Mouse (Mus musculus): Measurements from ENCODE around the gene Ric3. TPM values are rescaled to one million over a fixed set of nuclear protein-coding genes. Genes with fewer than 3 reads are reported as not detected.

Gene Ric3
- total and polyA plus RNA-seq, 3 experiments = 0.57 to 1.9 (median 1.1) TPM

DNA sequence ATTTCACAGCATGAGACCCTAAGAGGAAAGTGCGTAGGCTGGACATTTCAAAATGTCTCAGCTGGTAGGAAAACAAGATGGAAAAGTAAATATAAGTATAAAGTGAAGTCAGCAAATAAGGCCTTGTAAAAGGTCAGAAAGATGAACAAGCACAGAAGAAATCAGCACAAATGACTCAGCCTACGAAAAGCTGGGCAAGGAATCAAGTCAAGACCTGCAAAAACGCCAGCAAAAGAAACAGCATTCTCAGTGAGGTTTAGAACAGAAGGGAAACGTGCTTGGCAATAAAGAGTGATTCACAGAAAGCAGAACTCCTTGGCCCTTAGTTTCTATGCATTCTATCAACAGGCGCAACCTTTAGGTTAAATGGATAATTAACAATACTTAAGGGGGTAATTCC, 10.8 kb downstream of the Ric3 start:
- H3K9ac ChIP-seq (ENCODE audit: low read depth, low read length) = no peak overlapping the region
- no peak for TF ChIP-seq POLR2A (IDR thresholded peaks at IDR 0.05; ENCODE audit: insufficient read depth, low read depth, low read length)
- TF ChIP-seq CTCF (IDR thresholded peaks at IDR 0.05) = no peak
- whole genome bisulfite sequencing = 61% methylated on average over 5 of the region's 5 CpGs
- H3K4me3 ChIP-seq = no peak overlapping the region
- intact Hi-C loops (cut with DNase I) = no loop called here
- no peaks in the 10 kb centered on the region for H3K36me3 ChIP-seq (ENCODE audit: control insufficient read depth, insufficient read depth, low read length)
- no peak overlapping the region for H3K27ac ChIP-seq
- no peak for DNase-seq
- no peaks in the 10 kb centered on the region for H3K27me3 ChIP-seq (ENCODE audit: control insufficient read depth, insufficient read depth, low read length)
- no peaks in the 10 kb centered on the region for H3K79me2 ChIP-seq (replicated peaks; ENCODE audit: control insufficient read depth, insufficient read depth, low read length)
- no peaks in the 10 kb centered on the region for H3K4me1 ChIP-seq (ENCODE audit: control insufficient read depth, insufficient read depth, low read length)

DNA sequence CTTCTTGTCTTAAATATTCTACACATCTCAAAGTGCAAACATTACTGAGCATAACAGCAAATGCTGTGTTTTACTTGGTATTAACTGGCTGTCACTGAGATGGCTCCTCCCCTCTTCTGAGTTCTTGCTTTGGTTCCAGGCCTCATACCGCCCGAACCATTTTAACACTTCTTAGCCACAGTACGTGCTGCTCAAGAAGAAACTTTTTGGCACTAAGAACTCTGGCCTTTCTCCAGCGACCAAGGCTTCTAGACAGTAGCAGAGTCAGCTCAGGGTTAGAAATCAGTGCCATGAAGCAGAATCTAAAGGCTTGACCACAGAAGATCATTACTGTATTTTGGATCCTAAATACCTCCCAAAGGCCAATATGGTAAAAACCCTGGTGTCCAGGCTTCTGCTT, 13.5 kb downstream of the Ric3 start:
- Histone ChIP-seq H3K4me3 (no peak overlapping the region), H3K27me3 (ENCODE audit: control insufficient read depth, insufficient read depth, low read length) (no peaks in the 10 kb centered on the region), H3K79me2 (replicated peaks; ENCODE audit: control insufficient read depth, insufficient read depth, low read length) (no peaks in the 10 kb centered on the region), H3K4me1 (ENCODE audit: control insufficient read depth, insufficient read depth, low read length) (no peaks in the 10 kb centered on the region), H3K36me3 (ENCODE audit: control insufficient read depth, insufficient read depth, low read length) (no peaks in the 10 kb centered on the region), H3K9ac (ENCODE audit: low read depth, low read length) (no peak overlapping the region), H3K27ac (no peak overlapping the region)
- intact Hi-C loops (cut with DNase I) = no loop called here
- no peak for DNase-seq
- 56% methylated on average over 4 of the region's 4 CpGs for WGBS
- no peak for TF ChIP-seq CTCF (IDR thresholded peaks at IDR 0.05)
- TF ChIP-seq POLR2A (IDR thresholded peaks at IDR 0.05; ENCODE audit: insufficient read depth, low read depth, low read length) = no peak
- no peak for TF ChIP-seq EP300 (IDR thresholded peaks at IDR 0.05; ENCODE audit: insufficient read depth, low read depth, low read length)

DNA sequence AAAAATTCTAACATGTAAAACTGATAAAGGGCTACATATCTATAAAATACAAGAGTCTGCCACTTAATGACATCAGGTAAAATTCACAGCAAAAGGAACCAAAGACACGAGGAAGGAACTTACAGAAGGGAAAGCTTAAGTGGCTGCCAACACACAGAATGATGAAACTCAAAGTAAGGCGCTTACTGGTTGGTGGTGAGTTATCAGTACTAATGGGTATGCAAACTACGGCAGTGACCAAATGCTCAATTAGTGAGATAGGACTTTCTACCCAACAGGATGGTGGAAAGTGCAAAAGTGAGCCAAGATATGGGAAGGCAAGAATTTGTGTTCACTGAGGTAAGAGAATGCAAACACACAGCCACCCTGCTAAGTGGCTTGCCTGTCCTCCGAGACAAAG, 23.6 kb downstream of the Ric3 start:
- H3K27me3 ChIP-seq (ENCODE audit: control insufficient read depth, insufficient read depth, low read length) = no peaks in the 10 kb centered on the region
- WGBS = 73% methylated on average over 4 of the region's 4 CpGs
- no peak overlapping the region for H3K4me3 ChIP-seq
- H3K9ac ChIP-seq (ENCODE audit: low read depth, low read length) = no peak overlapping the region
- H3K4me1 ChIP-seq (ENCODE audit: control insufficient read depth, insufficient read depth, low read length) = no peaks in the 10 kb centered on the region
- no peaks in the 10 kb centered on the region for H3K36me3 ChIP-seq (ENCODE audit: control insufficient read depth, insufficient read depth, low read length)
- intact Hi-C loops (cut with DNase I) = no loop called here
- H3K79me2 ChIP-seq (replicated peaks; ENCODE audit: control insufficient read depth, insufficient read depth, low read length) = no peaks in the 10 kb centered on the region
- no peak for DNase-seq
- TF ChIP-seq POLR2A (IDR thresholded peaks at IDR 0.05; ENCODE audit: insufficient read depth, low read depth, low read length) (no peak), CTCF (IDR thresholded peaks at IDR 0.05) (no peak), EP300 (IDR thresholded peaks at IDR 0.05; ENCODE audit: insufficient read depth, low read depth, low read length) (no peak)
- no peak overlapping the region for H3K27ac ChIP-seq

DNA sequence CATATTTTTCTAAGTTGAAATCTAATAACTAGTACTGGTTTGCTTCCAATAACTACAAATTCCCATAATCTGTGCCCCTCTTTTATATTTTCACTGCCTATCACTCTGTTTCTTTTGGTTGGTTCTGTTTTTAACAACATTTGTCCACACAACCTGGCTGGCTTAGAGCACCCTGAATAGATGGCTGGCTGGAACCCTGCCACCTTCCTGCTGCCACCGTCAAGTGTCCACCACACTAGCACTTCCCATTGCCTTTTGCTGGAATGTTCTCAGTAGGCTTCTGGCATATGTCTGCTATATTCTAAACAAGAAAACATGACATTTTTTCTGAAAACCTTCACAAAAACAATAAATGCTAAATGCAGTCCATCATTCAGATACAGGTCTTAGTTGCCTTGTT, 32.3 kb downstream of the Ric3 start:
- Histone ChIP-seq H3K4me3 (no peak overlapping the region), H3K4me1 (ENCODE audit: control insufficient read depth, insufficient read depth, low read length) (no peaks in the 10 kb centered on the region), H3K27ac (no peak overlapping the region), H3K36me3 (ENCODE audit: control insufficient read depth, insufficient read depth, low read length) (no peaks in the 10 kb centered on the region), H3K27me3 (ENCODE audit: control insufficient read depth, insufficient read depth, low read length) (no peaks in the 10 kb centered on the region), H3K79me2 (replicated peaks; ENCODE audit: control insufficient read depth, insufficient read depth, low read length) (no peaks in the 10 kb centered on the region), H3K9ac (ENCODE audit: low read depth, low read length) (no peak overlapping the region)
- 33% methylated on average over 1 of the region's 1 CpGs for WGBS
- no peak for DNase-seq
- TF ChIP-seq EP300 (IDR thresholded peaks at IDR 0.05; ENCODE audit: insufficient read depth, low read depth, low read length) (no peak), POLR2A (IDR thresholded peaks at IDR 0.05; ENCODE audit: insufficient read depth, low read depth, low read length) (no peak)
- intact Hi-C loops (cut with DNase I) = no loop called here

DNA sequence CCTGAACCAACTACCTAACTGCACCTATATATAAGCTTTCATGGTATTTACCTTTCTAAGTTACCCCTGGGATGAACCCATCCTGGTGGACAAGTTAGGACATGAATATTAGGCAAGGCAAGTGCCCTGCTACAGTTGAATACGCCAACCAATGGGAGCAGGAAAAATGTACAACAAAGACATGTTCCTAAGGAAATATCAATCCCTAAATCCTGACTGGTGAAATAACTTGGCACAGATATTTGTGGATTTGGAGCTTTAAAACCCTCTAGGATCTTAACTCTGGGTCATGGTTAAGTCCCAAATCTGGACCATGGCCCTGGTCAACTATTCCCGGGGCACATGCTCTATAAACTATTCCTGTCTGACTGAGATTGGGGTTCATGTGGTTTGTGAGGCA, 37.3 kb downstream of the Ric3 start:
- WGBS = 93% methylated on average over 2 of the region's 2 CpGs
- intact Hi-C loops (cut with DNase I) = no loop called here

DNA sequence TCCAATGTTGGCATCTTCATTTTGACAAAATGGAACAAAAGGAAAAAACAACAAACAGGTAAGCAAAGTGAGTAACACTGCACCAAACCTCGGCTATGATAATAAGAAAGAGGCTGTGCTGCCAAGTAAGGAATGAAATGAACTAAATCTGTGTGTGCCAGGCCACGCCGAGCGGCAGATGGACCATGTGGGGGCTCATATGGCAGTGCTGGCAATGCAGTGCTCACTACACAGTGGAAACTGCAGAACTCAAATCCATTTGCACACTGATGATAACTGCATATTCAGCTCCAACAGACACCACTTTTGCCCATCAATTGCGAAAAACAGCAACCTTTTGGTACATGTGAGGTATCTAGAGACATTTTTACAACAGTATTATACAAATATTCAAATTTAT, 43.7 kb downstream of the Ric3 start:
- WGBS = 81% methylated on average over 5 of the region's 5 CpGs
- H3K79me2 ChIP-seq (replicated peaks; ENCODE audit: control insufficient read depth, insufficient read depth, low read length) = no peaks in the 10 kb centered on the region
- H3K36me3 ChIP-seq (ENCODE audit: control insufficient read depth, insufficient read depth, low read length) = no peaks in the 10 kb centered on the region
- no peak for TF ChIP-seq POLR2A (IDR thresholded peaks at IDR 0.05; ENCODE audit: insufficient read depth, low read depth, low read length)
- no peak for TF ChIP-seq CTCF (IDR thresholded peaks at IDR 0.05)
- TF ChIP-seq EP300 (IDR thresholded peaks at IDR 0.05; ENCODE audit: insufficient read depth, low read depth, low read length) = no peak
- H3K4me3 ChIP-seq = no peak overlapping the region
- no peak overlapping the region for H3K9ac ChIP-seq (ENCODE audit: low read depth, low read length)
- DNase-seq = no peak
- intact Hi-C loops (cut with DNase I) = no loop called here
- no peaks in the 10 kb centered on the region for H3K4me1 ChIP-seq (ENCODE audit: control insufficient read depth, insufficient read depth, low read length)
- H3K27me3 ChIP-seq (ENCODE audit: control insufficient read depth, insufficient read depth, low read length) = no peaks in the 10 kb centered on the region
- no peak overlapping the region for H3K27ac ChIP-seq

More for the DNA sequence above, 37.3 kb downstream of the Ric3 start:
- Histone ChIP-seq H3K4me3 (no peak overlapping the region), H3K27ac (no peak overlapping the region), H3K4me1 (ENCODE audit: control insufficient read depth, insufficient read depth, low read length) (no peaks in the 10 kb centered on the region), H3K27me3 (ENCODE audit: control insufficient read depth, insufficient read depth, low read length) (no peaks in the 10 kb centered on the region), H3K79me2 (replicated peaks; ENCODE audit: control insufficient read depth, insufficient read depth, low read length) (no peaks in the 10 kb centered on the region), H3K36me3 (ENCODE audit: control insufficient read depth, insufficient read depth, low read length) (no peaks in the 10 kb centered on the region), H3K9ac (ENCODE audit: low read depth, low read length) (no peak overlapping the region)
- DNase-seq = no peak
- TF ChIP-seq CTCF (IDR thresholded peaks at IDR 0.05) (no peak), EP300 (IDR thresholded peaks at IDR 0.05; ENCODE audit: insufficient read depth, low read depth, low read length) (no peak), POLR2A (IDR thresholded peaks at IDR 0.05; ENCODE audit: insufficient read depth, low read depth, low read length) (no peak)

Data from heart, adult 2 months (tissue).